Mouse (Mus musculus): ENCODE results near the gene Slc25a42.

DNA sequence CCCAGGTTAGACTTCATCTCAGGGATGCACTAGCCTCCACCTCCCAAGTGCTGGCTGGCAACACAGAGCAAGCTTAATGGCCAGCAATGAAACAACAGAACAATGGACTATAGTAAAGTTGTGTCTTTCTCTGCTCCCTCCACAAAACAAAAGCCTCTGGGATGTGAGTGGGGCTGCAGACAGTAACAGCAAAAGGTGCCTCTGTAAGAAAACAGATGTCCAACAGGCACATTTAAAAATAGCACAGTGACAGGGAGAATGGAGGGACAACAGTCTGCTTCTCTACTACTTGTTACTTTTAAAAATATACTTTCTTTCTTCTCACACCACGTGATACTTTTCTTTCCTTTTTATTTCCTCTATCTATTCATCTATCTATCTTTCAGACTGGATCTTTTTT lies 7.3 kb downstream of the Slc25a42 start:
- TF ChIP-seq CTCF (IDR thresholded peaks at IDR 0.05; ENCODE audit: low read depth): no peak
- no peak for TF ChIP-seq EP300 (IDR thresholded peaks at IDR 0.05; ENCODE audit: low read depth)

All from liver, postnatal 0 days (tissue).